Mouse (Mus musculus) liver, adult 2 months (tissue): ENCODE measurements around the gene Ap3s2.

Experiments used
- CTCF ChIP-seq: fragments of 200-500 bp; IDR thresholded peaks from 2 replicates; pipeline ENCODE4 v1.5.1; 2011; ENCODE audit warnings: low read depth, low read length, control low read depth
- POLR2A ChIP-seq: fragments of 200-500 bp; IDR thresholded peaks from 2 replicates; pipeline ENCODE4 v1.6.1; 2011; ENCODE audit warnings: low read length, control low read depth; ENCODE audit not compliant: insufficient read depth; ENCODE audit errors: extremely low read depth

DNA sequence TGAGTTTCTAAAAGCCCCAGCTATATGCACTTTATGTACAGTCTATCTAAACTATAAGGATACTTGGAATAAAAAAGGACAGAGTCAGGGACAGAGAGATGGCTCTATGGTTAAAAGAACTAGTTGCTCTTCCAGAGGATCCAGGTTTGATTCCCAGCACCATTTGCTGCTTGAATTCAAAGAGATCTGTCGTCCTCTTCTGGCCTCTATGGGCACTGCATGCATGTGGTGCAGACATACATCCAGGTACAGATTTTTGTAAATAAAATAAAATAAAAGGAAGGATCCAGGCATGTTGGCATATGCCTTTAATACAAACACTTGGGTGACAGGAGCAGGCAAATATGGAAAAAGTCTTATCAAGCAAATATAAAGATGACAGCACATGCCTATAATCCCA is 41.2 kb upstream of the Ap3s2 start:
- TF ChIP-seq POLR2A (no peak), CTCF (no peak)
